Mouse (Mus musculus): ENCODE results near the gene Tfrc.
"Not testable (repeated sequence)": the region's sequence is repeated elsewhere in the genome, so short reads cannot be mapped to it uniquely, and the experiment has no call there.

Tfrc gene

DNA sequence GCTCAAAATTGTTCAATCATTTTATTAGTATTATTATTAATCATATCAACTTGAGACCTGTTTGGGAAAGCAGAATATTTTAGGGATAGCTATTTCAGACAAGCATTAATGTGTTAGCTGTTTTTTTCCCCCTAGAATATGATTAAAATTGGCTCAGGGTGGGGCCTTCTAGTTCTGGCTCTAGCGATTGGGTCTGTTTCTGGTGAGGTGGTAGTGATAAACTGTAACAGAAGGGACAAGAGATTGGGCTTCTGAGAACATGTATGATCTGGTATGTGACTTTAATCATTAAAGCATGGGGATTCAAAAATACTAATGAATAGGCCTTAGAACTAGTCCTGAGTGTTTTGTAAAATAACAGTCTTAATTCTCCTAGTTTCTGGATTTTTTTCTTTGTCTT, 3.3 kb downstream of the Tfrc start:
- no peak for DNase-seq (ENCODE audit: low spot score)

DNA sequence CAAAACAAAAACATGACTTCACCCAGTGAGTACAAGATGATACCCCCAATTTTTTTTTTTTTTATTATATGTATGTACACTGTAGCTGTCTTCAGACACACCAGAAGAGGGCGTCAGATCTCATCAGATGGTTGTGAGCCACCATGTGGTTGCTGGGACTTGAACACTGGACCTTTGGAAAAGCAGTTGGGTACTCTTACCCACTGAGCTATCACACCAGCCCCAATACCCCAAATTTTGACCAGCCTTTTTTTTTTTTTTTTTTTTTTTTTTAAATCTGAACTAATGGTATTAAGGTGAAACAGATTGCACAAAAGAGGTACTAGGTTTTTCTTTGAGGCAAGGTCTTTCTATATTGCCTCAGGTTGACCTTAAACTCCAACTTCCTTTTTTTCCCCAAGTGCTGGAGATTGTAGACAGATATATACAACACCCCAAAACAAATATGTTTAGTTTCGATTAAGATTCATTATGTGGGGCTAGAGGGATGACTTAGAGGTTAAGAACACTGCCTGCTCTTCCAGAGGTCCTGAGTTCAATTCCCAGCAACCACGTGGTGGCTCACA, 4.6 kb downstream of the Tfrc start:
- no peak for DNase-seq (ENCODE audit: low spot score)

DNA sequence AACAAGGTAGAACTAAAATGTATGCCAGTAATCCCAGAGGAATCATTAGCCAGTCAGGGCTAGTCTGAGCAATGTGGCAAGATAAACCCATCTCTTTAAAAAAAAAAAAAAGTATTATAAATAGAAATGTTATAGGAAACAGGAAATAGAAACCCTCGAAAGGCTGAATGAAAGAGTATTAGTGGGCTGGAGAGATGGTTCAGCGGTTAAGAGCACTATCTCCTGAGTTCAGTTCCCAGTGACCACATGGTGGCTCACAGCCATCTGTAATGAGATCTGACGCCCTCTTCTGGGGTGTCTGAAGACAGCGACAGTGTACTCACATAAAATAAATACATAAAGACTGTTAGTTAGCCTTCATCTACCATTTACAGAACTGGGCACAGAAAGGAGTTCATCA, 5.3 kb downstream of the Tfrc start:
- no peak for DNase-seq (ENCODE audit: low spot score)

DNA sequence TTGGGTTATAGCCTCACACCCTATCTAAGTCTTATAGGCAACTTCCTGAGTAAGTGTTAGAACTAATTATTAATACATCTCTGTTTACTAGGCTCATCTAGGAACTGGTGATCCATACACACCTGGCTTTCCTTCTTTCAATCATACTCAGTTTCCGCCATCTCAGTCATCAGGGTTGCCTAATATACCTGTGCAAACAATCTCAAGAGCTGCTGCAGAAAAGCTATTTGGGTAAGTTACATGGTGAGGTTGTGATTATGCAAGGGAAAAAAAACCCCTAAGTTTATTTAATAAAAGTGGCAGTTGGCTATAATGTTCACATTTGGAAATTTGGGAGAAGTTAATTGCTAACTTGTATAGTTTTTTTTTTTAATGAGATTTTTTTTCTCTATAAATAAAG, 10.2 kb downstream of the Tfrc start:
- DNase-seq (ENCODE audit: low spot score) = no peak

DNA sequence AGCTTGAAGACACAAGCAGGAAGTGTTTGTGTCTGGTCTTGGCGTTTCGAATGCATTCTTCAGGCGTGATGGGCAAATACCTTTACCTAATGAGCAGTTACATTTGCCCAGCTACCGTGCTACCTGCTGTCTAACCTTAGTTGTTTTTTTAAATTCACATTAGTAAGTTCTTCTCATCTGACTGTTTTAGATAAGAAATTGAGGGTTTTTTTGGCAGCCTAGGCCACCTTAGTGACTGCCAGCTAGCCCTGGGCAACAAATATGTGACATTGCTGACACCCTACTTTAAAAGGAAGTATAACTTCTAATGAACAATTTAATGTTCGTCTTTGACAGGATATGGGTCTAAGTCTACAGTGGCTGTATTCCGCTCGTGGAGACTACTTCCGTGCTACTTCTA, 19.4 kb downstream of the Tfrc start:
- no peak for DNase-seq (ENCODE audit: low spot score)

DNA sequence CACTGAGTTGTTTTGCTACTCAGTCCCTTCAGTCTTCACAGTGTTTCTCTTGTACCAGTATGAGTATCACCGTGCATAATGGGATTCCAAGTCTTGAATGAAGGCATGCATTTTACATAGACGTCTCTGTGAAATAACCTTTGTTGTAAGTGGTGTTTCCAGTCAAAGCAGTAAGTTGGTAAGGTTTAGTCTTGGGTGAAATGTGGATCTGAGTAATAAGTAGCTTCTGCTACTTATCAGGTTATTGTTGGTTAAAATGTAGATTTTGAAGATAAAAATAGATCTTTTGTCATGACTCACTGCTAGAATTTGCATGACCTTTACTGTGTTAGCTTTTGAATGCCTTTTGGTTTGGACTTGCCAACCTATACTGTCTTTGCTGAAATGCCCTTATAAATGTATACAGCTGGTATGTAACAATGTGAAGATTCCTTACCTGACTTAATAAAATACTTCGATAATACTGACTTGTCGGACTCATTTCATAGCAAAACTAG, 23.7 kb downstream of the Tfrc start:
- no peak for DNase-seq (ENCODE audit: low spot score)

DNA sequence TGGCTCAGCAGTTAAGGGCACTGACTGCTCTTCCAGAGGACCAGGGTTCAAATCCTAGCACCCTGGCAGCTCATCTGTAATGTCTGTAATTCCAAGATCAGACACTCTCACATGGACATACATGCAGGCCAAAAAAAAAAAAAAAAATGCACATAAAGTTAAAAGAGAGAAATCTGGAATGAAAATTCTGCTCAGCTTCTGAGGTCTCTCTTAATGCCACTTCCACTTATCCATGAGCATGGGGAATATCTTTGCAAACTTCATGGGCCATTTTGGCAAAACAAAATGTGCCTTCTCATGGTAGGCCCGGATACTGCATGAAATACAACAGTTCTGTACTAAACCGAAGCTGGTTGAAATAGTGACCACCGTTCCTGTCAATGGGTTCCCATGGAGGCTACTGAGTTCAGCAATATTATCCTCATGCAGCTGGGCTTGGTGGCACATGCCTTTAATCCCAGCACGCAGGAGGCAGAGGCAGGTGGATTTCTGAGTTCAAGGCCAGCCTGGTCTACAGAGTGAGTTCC, 24.8 kb downstream of the Tfrc start:
- no peak for DNase-seq (ENCODE audit: low spot score)

DNA sequence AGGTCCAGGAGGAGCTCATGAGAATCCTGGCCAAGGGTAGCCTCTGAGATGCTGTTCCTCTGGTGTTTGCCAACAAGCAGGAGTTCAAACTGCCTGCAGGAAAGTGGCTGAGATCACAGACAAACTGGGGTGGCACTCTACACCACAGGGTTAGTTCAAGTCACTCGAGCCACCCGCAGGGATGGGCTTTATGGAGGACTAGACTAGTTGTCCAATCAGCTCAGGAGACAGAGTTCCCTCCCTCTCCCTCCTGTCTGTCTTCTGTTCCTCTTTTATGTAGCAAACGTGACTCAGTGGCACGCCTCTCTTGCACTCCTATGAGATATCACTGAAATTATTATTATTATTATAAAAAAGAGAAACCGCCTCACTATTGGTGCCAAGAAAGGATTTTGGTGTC, 25.5 kb downstream of the Tfrc start:
- DNase-seq (ENCODE audit: low spot score) = no peak

DNA sequence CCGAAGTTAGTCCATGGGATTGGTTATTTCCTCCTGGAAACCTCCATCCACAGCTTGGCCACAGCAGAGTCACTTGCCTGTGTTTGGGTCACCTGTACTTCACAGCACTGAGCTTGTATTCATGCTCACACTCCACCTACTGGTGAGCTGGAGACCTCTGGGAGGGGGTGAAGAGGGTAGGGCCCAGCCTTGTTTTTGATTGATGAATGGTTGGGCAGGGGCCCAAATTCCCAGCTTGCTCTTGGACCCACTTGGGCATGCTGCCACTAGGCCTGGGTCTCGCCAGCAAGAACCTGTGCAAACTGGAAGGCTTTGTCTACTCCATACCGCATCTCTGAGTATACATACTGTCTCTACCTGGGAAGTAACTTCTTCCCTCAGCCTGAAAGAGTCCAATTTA, 26.6 kb downstream of the Tfrc start:
- DNase-seq (ENCODE audit: low spot score) = no peak

DNA sequence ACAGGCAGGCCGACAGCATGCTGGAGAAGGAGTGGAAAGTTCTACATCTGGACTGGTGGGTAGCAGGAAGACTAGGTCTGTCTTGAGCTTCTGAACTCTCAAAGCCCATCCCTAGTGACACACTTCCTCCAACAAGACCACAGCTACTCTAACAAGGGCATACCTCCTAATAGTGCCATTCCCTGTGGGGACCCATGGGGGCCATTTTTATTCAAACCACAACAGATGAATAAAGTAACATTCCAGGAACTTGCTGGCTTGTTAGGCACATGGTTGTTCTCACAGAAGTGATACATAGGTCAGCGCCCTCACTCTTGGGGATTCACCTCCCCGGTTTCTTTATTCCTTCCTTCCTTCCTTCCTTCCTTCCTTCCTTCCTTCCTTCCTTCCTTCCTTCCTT, 27.6 kb downstream of the Tfrc start:
- no peak for DNase-seq (ENCODE audit: low spot score)

DNA sequence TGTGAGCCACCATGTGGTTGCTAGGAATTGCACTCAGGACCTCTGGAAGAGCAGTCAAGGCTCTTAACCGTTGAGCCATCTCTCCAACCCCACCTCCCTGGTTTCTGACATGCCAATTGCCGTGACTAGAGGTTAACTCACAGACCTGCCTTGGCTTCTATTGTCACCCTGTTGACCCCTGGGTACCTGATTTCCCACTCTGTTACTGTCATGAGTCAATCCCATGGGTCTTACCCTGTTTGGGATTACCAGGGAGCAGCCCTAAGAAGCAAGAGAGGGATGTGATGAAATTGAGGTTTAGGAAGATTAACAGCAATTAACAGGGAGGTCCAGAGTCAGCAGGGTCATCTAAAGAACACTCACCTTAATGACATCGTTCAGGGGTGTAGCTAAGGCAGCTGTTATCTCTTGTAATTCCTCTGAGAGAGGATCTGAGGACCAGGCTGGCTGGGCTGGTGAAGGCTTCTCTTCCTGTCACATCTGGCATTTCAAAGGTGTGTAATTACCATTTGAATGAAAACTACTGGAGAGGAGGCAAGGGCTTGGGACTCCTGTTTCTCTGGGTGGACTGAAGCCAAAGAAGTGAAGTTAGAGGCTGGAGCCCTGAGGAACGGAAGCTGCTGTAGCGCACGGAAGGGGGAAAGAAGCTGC, 28.3 kb downstream of the Tfrc start:
- DNase-seq (ENCODE audit: low spot score) = no peak

DNA sequence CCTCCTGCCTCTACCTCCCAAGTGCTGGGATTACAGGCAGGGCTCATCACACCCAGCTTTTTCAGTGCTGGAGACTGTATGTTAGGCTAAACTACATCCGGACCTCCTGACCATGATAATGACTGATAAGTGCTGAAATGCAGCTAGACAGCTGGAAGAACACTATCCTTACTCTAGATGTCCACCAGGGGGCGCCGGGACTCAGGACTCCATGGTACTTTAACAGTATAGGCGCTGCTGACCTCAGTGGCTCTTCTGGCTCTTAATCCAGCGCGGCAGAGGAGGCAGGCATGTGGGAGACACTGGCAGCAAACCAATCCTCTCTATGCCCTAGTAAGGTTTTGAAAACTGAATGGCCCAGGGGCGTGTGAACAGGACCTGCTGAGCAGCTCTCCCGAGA, 29.8 kb downstream of the Tfrc start:
- peak; percentile 97 for DNase-seq (ENCODE audit: low spot score)

DNA sequence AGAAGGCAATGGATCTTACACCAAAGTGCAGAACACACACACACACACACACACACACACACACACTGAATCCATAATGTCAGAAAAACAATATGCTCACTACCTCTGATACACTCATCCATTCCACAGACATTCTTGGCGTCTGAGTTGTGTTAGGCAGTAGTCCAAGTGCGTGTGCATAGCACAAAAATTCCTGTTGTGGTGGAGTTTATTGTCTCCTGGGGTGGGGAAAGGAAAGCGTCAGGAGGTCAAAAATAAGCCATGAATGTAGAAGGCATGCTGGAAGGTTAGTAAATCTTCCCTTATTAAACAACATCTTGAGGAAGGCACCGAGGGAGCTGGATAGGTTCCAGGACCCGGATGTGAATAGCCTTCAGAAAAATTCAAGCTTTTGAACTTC, 31.4 kb downstream of the Tfrc start:
- no peak for DNase-seq (ENCODE audit: low spot score)

DNA sequence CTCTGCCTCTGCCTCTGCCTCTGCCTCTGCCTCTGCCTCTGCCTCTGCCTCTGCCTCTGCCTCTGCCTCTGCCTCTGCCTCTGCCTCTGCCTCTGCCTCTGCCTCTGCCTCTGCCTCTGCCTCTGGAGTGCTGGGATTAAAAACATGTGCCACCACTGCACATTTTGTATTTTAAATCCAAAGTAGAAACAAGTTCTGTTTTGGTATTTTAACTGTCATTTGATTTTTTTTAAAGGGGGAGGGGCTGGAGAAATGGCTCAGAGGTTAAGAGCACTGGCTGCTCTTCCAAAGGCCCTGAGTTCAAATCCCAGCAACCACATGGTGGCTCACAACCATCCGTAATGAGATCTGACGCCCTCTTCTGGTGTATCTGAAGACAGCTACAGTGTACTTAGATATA, 32.0 kb downstream of the Tfrc start:
- not testable (repeated sequence) for DNase-seq (ENCODE audit: low spot score)

DNA sequence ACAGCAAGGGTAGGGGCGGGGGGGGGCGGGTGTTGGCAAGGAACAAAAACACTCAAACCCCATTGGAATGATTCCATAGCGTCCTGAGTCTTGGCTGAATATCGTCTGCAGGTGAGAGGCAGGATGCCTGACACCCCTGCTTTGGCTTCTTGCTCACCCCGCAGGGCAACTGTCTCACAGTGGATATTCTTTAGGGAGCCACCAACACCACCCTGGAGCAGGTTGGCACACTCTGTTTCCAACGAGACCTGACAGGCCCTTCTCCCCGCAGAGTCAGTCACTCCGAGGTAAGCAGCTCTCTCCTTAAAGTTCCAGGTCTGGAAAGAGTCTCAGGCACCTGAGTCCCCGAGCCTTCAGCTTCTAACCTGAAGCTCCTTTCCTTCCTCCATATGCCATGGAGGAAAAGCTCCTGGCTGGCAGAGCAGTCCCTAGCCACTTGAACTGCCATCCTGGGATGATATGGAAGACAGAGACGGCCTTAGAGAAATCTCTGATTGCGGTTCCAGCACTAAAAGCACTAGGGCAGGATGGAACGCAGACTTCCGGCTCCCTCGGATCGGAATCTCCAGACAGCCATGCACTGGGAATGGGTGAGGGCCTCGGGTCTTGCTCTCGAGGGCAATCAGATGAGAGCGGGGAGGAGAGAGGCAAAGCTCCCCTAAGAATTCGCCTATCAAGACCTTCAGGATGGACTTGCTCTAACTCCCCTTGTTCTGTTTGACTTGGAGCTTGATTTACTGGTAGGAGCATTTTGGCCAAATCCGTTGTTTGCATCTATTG, 32.9 kb downstream of the Tfrc start:
- DNase-seq (ENCODE audit: low spot score) = no peak

DNA sequence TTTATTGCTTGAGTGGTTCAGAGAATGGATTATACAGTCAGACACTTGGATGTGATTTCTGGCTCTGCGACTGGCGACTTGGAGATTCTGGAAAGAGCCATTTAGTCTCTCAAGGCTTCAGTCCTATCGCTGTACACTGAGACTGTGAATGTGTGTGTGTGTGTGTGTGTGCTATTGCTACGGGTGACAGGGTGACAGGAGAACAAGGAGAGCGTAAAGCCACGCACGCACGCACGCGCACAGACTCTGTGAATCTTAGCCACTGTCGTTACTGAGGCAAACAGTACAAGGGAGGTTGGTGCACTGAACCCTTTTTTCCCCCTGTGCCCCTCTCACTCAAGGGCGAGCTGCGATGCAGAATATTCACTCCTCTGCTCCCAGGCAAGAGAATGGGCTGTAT, 33.6 kb downstream of the Tfrc start:
- peak; percentile 46 for DNase-seq (ENCODE audit: low spot score)

DNA sequence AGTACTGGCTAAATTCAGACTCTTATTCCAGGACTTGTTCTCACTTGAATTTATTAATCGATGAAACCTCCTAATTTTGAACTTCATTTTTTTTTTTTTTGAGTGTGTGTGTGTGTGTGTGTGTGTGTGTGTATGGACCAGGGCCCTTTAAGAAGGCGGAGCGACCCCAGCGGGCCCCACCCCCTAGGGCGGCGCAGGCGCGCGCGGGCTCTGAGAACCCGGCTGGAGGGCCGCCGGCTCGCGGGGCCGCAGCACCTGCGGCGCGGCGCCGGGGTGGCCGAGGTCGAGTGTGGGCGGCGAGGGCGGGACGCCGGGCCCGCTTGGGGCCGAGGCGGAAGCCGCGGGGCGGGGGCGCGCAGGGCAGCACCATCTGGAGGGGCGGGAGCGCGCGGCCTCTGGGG, 34.9 kb downstream of the Tfrc start, which contains the start of gene Tnk2:
Gene Tnk2, plus strand, starts transcription at position 214 of the 401 bp plus-strand sequence.
- peak; percentile 89 for DNase-seq (ENCODE audit: low spot score)

DNA sequence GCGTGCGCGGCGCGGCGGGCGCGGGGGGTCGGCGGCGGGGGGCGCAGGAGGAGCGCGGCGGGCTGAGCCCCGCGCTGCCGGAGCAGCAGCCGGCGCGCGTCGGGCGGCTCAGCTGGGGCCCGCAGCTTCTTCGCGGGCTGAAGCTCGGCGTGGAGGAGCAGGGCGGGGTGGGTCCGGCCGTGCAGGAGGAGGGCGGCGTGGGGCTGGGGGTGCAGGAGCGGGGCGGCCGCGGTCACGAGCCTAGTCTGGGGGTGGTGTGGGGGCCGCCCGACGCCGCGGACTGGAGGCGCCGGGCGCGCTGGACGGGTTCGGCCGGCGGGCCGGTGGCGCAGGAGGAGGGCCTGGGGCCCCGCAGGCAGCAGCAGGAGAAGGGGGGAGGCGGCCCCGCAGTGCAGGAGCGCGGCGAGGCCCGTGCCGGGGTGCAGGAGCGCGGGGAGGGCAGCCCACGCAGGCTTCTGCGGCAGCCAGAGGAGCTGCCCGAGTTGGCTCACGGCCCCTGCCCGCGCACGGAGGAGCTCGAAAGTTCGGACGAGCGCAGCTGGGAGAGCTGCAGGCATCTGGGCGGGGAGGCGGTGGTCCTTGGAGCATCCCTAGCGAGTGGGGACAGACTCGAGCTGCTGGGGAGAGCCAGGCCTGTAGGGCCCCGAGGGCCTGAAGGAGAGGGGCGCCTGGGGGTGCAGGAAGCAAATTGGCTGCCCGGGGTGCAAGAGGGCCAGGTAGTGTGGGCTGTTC, 35.5 kb downstream of the Tfrc start:
- DNase-seq (ENCODE audit: low spot score) = peak; percentile 62

DNA sequence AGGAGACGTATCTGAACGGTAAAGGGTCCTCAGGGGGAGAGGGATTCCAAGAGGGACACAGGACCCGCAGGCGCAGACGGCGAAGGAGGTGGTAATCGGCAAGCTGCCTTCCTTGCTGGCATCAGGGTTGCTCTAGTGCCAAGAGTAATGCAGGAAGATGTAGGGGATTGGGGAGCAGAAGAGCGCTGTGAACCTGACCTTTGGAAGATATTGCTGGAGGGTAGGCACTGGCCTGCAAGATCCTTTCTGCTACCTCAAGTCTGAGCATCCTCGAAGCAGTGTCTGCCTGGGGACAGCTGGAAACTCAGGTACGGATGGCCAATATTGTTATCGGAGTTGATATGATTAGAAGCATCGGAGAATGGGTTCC, 36.1 kb downstream of the Tfrc start:
- DNase-seq (ENCODE audit: low spot score) = peak; percentile 41

DNA sequence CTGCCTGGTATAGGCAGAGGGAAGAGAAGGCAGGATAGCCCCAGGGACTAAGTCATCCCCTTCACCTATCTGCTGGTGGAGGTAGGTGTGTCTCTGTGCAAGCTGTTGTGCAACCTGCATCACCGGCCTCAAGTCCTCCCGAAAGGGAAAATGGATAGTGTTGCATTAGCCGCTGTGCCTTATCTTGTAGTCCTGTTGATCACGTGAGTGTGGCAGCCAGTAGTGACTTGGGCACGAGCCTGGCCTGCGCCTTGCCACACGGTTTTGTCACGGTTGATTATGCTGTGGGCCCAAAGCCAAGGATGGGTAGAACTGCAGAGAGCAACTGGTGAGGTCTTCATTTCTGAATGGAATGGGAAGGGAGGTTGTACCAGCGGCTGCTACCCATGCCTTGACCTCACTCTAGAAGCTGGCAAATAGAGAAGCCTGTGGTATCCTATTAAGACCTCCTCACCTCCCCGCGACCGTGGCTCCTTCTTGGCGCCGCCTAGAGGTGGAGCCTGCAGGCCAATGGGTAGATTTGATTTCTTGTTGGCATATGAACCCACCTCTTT, 36.7 kb downstream of the Tfrc start:
- peak; percentile 46 for DNase-seq (ENCODE audit: low spot score)

DNA sequence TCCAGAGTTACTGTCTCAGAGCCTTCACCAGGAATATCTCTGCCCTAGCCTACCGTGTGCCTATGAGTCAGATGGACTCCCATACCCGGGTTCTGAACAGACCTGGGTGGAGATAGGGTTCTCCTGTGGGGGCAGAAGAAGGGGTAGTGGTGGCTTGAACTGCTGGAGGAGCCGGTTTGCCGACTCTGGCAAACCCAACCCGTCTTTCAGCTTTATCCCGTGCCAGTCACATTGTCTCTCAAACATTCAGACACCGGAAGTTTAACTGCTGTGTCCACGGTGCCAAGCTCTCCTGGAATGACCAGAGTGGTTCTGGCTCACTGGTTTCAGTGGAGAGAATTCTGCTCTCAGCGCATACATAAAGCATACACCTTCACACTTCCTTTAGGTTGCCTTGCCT, 37.3 kb downstream of the Tfrc start:
- no peak for DNase-seq (ENCODE audit: low spot score)

DNA sequence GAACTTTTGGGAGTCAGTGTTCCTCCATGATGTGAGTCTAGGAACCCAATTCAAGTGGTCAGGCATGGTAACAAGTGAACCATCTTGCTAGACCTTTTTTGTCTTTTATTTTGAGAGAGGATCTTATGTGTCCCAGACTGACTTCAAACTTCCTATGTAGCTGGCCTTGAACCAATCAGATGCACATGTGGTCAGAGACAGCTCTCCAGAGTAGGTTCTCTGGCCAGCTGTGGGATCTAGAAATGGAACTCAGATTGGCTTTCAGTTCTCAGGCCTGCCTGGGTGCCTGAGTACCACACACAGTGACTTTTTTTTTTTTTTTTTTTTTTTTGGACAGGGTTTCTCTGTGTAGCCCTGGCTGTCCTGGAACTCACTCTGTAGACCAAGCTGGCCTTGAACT, 39.0 kb downstream of the Tfrc start:
- no peak for DNase-seq (ENCODE audit: low spot score)
